Mouse (Mus musculus): ENCODE results near the gene Isoc2a.
"Not testable (repeated sequence)": the region's sequence is repeated elsewhere in the genome, so short reads cannot be mapped to it uniquely, and the experiment has no call there.

Gene Isoc2a

GRCm38 (mm10) chr7:4876753-4877221, at the start of gene Isoc2a:
Gene Isoc2a, plus strand, starts transcription at chr7:4877153.
- in situ Hi-C loops (cut with MboI, MseI): no loop called here

GRCm38 (mm10) chr7:4830476-4830875, 46.5 kb upstream of the Isoc2a start:
- in situ Hi-C loops (cut with MboI, MseI): no loop called here

GRCm38 (mm10) chr7:4835631-4836327, 41.2 kb upstream of the Isoc2a start:
- in situ Hi-C loops (cut with MboI, MseI): no loop called here

GRCm38 (mm10) chr7:4836351-4836792, 40.6 kb upstream of the Isoc2a start:
- in situ Hi-C loops (cut with MboI, MseI): no loop called here

GRCm38 (mm10) chr7:4837639-4838038, 39.3 kb upstream of the Isoc2a start:
- in situ Hi-C loops (cut with MboI, MseI): no loop called here

GRCm38 (mm10) chr7:4842077-4842476, 34.9 kb upstream of the Isoc2a start:
- in situ Hi-C loops (cut with MboI, MseI): no loop called here

GRCm38 (mm10) chr7:4842634-4843131, 34.3 kb upstream of the Isoc2a start:
- in situ Hi-C loops (cut with MboI, MseI): no loop called here

GRCm38 (mm10) chr7:4843604-4844244, 33.2 kb upstream of the Isoc2a start:
- in situ Hi-C loops (cut with MboI, MseI): no loop called here

GRCm38 (mm10) chr7:4844245-4844916, 32.6 kb upstream of the Isoc2a start, which contains the start of gene Shisa7:
Gene Shisa7, minus strand, starts transcription at chr7:4844696.
- in situ Hi-C loops (cut with MboI, MseI): no loop called here

GRCm38 (mm10) chr7:4844917-4845309, 32.0 kb upstream of the Isoc2a start:
- in situ Hi-C loops (cut with MboI, MseI): no loop called here

GRCm38 (mm10) chr7:4849372-4849771, 27.6 kb upstream of the Isoc2a start:
- in situ Hi-C loops (cut with MboI, MseI): no loop called here

GRCm38 (mm10) chr7:4850621-4851314, 26.2 kb upstream of the Isoc2a start:
- in situ Hi-C loops (cut with MboI, MseI): no loop called here

- in situ Hi-C loops (cut with MboI, MseI): no loop called here
Observed at GRCm38 (mm10) chr7:4851315-4851688, 25.7 kb upstream of the Isoc2a start.

- in situ Hi-C loops (cut with MboI, MseI): no loop called here
Observed at GRCm38 (mm10) chr7:4853613-4854012, 23.3 kb upstream of the Isoc2a start.

- in situ Hi-C loops (cut with MboI, MseI): no loop called here
Observed at GRCm38 (mm10) chr7:4856508-4856907, 20.4 kb upstream of the Isoc2a start.

- in situ Hi-C loops (cut with MboI, MseI): no loop called here
Observed at GRCm38 (mm10) chr7:4857321-4857720, 19.6 kb upstream of the Isoc2a start.

GRCm38 (mm10) chr7:4859418-4859978, 17.5 kb upstream of the Isoc2a start:
- in situ Hi-C loops (cut with MboI, MseI): no loop called here

GRCm38 (mm10) chr7:4860926-4861325, 16.0 kb upstream of the Isoc2a start:
- in situ Hi-C loops (cut with MboI, MseI): not testable (repeated sequence)

- in situ Hi-C loops (cut with MboI, MseI): no loop called here
Observed at GRCm38 (mm10) chr7:4863041-4863440, 13.9 kb upstream of the Isoc2a start.

- in situ Hi-C loops (cut with MboI, MseI): no loop called here
Observed at GRCm38 (mm10) chr7:4863541-4864080, 13.3 kb upstream of the Isoc2a start.
